9 mouse cellular contexts compared by ENCODE assay signal in the genomic region with DNA sequence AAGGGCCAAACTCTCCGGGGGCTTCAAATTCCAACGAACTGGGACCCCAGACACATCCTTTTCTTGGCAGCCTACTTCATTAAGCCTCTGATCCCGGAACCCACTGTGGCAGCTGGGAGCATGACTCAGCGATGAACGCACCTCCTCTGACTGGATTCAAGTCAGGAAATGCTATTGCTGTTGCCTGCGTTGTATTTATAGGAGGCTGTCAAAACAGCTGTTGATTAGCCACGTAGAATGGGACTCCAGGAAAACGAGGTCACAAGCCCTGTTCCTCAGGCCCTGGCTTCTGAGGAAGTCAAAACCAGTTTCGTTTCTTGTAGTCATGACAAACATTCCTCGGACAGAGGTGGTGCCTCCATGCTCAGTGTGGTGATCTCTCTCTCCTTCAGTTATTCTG.
A peak's percentile ranks its signal among the peaks of the same experiment; 100 is the strongest.
DNase-seq lines count a peak whose midpoint lies in the region; ATAC-seq and TF ChIP-seq lines count a peak whose summit lies in the region.
"Had no signal": no experiment of that assay in that cellular context is flagged by ENCODE, and none has a peak within 500 bp of the region (broad histone marks: within the 10 kb centered on the region; RNA-seq: fewer than 3 reads in every experiment).

No protein-coding gene starts in this region.

- H3K27me3 ChIP-seq in liver, postnatal 0 days (ENCODE audit: insufficient read depth, low read length): no peaks in the 10 kb centered on the region
- H3K27me3 ChIP-seq in forebrain, embryonic 15.5 days: no peaks in the 10 kb centered on the region
- H3K27me3 ChIP-seq: limb, embryonic 15.5 days had no signal

- peaks cover 6% of the 10 kb centered on the region; the same call in 1 of the 2 replicates for H3K4me1 ChIP-seq in brown adipose tissue, adult 24 weeks (ENCODE audit: control insufficient read depth, insufficient read depth, insufficient read length, low read length)
- H3K4me1 ChIP-seq in liver, postnatal 0 days (ENCODE audit: insufficient read depth): no peaks in the 10 kb centered on the region
- no peaks in the 10 kb centered on the region for H3K4me1 ChIP-seq in forebrain, embryonic 15.5 days

- intact Hi-C loops in heart, postnatal 10 days (cut with DNase I): no loop called here

- H3K9me3 ChIP-seq in liver, postnatal 0 days (ENCODE audit: low read length): 0 out of 2 replicates have a peak, but pooled peaks cover 2% of the 10 kb centered on the region
- H3K9me3 ChIP-seq in forebrain, embryonic 15.5 days: no peaks in the 10 kb centered on the region
- H3K9me3 ChIP-seq: limb, embryonic 15.5 days had no signal

- H3K27ac ChIP-seq in brown adipose tissue, adult 24 weeks (replicated peaks; ENCODE audit: low read depth, low read length): peak overlapping the region; percentile 52; the same call in 1 of the 2 replicates
- peak overlapping the region; percentile 48; the same call in 1 of the 2 replicates for H3K27ac ChIP-seq in liver, postnatal 0 days (ENCODE audit: low read depth)
- no peak overlapping the region for H3K27ac ChIP-seq in forebrain, embryonic 15.5 days (replicated peaks)
- H3K27ac ChIP-seq: limb, embryonic 15.5 days had no signal

- no peaks in the 10 kb centered on the region for H3K36me3 ChIP-seq in liver, postnatal 0 days (replicated peaks; ENCODE audit: insufficient read depth, low read length)
- no peaks in the 10 kb centered on the region for H3K36me3 ChIP-seq in forebrain, embryonic 15.5 days
- H3K36me3 ChIP-seq: limb, embryonic 15.5 days had no signal

- H3K4me2 ChIP-seq in liver, postnatal 0 days (ENCODE audit: low read depth, low read length): peak overlapping the region; percentile 28; the same call in 1 of the 2 replicates
- no peak overlapping the region for H3K4me2 ChIP-seq in forebrain, embryonic 15.5 days (replicated peaks)
- H3K4me2 ChIP-seq: limb, embryonic 15.5 days had no signal

- no peak overlapping the region for H3K4me3 ChIP-seq in brown adipose tissue, adult 24 weeks (ENCODE audit: insufficient read depth, low read depth, low read length)
- no peak overlapping the region for H3K4me3 ChIP-seq in liver, postnatal 0 days (ENCODE audit: low read depth, low read length)
- H3K4me3 ChIP-seq in forebrain, embryonic 15.5 days: no peak overlapping the region
- H3K4me3 ChIP-seq: limb, embryonic 15.5 days had no signal

- no peak overlapping the region for H3K9ac ChIP-seq in liver, postnatal 0 days (replicated peaks)
- H3K9ac ChIP-seq in forebrain, embryonic 15.5 days (replicated peaks): no peak overlapping the region
- H3K9ac ChIP-seq: limb, embryonic 15.5 days had no signal

- TF ChIP-seq EP300 in liver, postnatal 0 days (IDR thresholded peaks at IDR 0.05; ENCODE audit: low read depth): peak; percentile 29; the same call in 1 of the 2 replicates

- DNase-seq in retina, postnatal 1 day: peak; percentile 37
- no peak for DNase-seq in retina, embryonic 14.5 days (ENCODE audit: low spot score)
- peak; percentile 67 to 72 for DNase-seq in heart, postnatal 10 days
- DNase-seq in liver, postnatal 0 days: peak; percentile 37
- no peak for DNase-seq in layer of hippocampus, postnatal 10 days (ENCODE audit: low spot score in 2 of 2)
- DNase-seq in urinary bladder, postnatal 4 days (ENCODE audit: low spot score in 2 of 2): no peak

- WGBS in liver, postnatal 0 days (ENCODE audit: insufficient replicate concordance): 27% methylated on average over 10 of the region's 10 CpGs
- 46% methylated on average over 10 of the region's 10 CpGs for WGBS in forebrain, embryonic 15.5 days

- peak; percentile 54 for ATAC-seq in liver, postnatal 0 days
- ATAC-seq in forebrain, embryonic 15.5 days (replicated peaks): no peak

- no peak for TF ChIP-seq CTCF in liver, postnatal 0 days (IDR thresholded peaks at IDR 0.05; ENCODE audit: low read depth)

Comparison
In these comparisons a context has a peak if more than half of its experiments do, and no peak if none do; other contexts are left out.
1. DNase-seq: peak in retina, postnatal 1 day (single experiment), heart, postnatal 10 days (2 of 2) and liver, postnatal 0 days (single experiment); none in retina, embryonic 14.5 days (single experiment), layer of hippocampus, postnatal 10 days (0 of 2) and urinary bladder, postnatal 4 days (0 of 2).